Mouse (Mus musculus) monocyte, adult 5-6 weeks (primary cell): ENCODE measurements at regions not wholly inside any gene's neighbourhood (a gene's known extent, or its start where the extent isn't known, plus 50 kb on each side); places are given as distances from the start of the nearest gene placed in this dataset.

Source experiments
- ATAC-seq: fragments of 153-309, 156-312 bp; replicated peaks from 2 replicates; pipeline ENCODE4 v1.8.0; 2017; ENCODE audit warnings: mild to moderate bottlenecking; ENCODE audit not compliant: low TSS enrichment, insufficient number of reproducible peaks, severe bottlenecking, poor library complexity, low FRiP score

DNA sequence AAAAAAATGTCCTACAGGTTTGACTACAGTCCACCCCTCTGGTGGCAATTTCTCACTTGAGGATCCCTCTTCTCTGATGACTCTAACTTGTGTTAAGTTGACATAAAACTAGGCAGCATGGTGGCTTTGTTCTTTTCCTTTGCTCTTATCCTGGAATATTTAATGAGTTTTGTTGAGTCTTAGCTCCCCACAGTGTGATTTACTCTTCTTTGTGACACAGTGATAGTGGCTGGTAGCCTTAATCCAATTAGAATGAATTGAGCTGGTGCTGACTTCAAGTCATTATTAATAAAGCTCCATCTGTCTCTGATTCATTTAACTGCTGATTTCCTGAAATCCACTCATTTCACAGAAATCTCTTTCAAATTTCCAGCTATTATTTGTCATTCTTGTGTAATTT, 553.7 kb upstream of the Chrm3 start:
- no peak for ATAC-seq

DNA sequence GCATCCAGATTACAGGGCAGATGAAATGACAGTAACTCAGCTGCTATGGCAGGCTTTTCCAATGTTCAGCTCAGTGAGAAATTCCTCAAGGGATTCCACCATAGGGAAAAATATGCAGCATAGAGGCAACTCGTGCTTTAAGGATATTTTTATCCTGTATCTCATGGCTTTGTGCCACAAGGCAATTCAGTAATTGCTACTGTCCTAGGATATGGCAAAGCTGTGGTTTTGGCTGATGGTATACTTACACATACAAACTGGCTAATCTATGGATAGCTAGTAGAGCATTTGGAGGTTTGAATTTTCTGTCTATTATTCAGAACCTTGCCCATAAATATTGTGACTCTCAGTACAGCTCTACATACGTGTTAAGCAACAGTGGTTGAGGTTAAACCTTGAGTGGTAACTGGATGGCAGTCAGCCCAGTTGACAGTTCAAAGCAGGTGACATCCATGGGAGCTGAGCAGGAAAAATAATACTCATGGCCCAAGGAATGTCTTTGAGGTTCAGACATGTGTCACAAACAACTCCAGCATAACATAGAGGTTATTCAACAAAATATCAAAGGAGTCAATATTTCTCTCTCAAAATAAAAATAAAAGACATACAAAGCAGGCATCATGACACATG, 548.6 kb upstream of the Chrm3 start:
- no peak for ATAC-seq

DNA sequence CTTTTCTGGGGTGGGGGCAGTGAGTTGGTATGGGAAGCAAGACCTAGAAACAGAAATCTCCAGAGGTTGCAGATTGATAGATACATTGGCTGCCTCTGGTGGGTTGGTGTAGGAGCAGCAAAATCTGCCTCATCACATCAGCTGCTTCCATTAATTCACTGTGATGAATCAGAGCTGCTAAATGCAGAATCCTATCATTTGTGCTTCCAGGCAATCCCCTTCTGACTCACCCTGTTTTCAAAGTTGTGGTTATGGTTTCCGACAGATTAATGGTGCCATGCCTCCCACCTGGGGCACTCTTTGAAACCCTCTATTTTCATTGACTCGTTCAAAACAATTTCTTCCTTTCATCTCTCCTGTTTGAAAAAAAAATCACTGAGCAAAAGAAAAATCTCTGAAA, 507.2 kb upstream of the Chrm3 start:
- ATAC-seq = no peak

DNA sequence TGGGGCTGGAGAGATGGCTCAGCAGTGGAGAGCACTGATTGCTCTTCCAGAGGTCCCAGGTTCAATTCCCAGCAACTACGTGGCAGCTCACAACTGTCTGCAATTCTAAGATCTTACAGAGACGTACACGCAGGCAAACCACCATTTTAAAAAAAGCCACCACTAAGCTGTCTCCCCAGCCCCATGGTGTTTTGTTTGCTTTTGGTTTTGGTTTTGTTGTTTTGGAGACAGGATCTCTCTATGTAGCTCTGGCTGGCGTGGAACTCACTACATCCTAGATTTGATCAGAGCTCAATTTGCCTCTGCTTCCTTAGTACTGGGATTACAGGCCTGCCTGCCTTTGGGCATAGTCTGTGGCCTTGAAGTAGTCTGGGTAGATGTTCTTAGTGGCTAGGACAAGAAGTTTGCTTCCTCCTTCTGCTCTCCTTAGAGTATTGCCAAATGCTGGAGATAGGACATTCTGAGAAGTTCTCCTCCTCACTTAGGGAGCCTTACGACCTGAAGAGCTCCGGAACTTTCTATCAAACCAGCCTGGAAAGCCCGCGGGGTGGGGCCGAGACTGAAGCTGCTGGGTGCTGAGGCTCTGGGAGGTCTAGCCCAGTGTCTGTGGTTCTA, 495.4 kb upstream of the Chrm3 start:
- peak; percentile 56; the same call in 1 of the 2 replicates for ATAC-seq

DNA sequence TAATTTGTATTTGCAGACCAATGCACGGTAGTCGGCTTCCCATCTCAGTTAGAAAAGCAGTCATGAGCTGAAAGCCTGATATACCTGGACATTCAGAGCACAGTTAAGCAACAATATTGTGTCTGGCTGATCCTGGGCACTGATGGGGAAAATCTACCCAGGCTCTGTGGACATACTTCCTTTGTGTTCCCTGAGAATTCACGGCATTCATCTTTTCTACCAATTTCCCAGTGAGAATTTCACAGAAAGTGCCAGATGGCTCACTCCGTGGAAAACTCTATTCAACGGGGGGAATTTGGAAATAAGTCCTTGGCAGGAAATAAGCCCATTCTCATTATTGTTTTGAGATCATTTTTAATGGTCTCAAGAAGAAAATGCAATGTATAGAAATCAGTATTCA, 484.6 kb upstream of the Chrm3 start:
- ATAC-seq = no peak

DNA sequence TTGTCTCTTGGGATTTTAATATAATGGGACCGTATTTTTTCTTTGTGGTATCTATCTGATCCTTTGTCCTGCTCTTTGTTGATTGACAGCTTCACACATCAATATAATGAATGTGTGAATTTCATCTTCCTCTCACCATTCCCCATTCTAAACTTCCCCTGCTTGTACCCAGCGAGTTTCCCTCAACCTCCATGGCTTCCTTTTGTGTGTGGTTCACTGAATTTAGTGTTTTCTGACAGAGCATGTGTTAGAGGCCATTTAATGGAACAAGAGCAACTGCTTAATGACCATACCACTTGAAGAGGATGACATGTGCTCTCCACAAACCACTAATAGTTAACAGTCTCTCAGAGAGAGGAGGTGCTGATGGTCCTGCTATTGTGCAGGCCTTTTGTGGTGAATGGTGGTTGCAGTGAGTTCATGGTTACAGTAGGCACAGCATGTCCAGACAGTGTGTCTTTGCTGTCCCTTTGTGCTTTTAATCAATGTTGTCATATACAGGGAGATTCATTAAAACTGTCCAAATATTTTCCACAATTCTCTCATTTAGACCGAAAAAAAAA, 438.8 kb upstream of the Chrm3 start:
- ATAC-seq = no peak
